In genomic region chr11:98049672-98050519, GRCm38 (mm10) we compare ENCODE assay signal across 16 mouse cellular contexts. TPM values are rescaled to one million over a fixed set of nuclear protein-coding genes. Genes with fewer than 3 reads are reported as not detected.
A peak's percentile ranks its signal among the peaks of the same experiment; 100 is the strongest.
DNase-seq lines count a peak whose midpoint lies in the region; ATAC-seq and TF ChIP-seq lines count a peak whose summit lies in the region.
"Had no signal": no experiment of that assay in that cellular context is flagged by ENCODE, and none has a peak within 500 bp of the region (broad histone marks: within the 10 kb centered on the region; RNA-seq: fewer than 3 reads in every experiment).

No protein-coding gene starts in this region.

- H3K4me3 ChIP-seq in myocyte = peak overlapping the region; percentile 79
- H3K4me3 ChIP-seq in hindbrain, embryonic 10.5 days = no peak overlapping the region
- H3K4me3 ChIP-seq: erythroblast, embryonic 14.5 days; intestine, embryonic 15.5 days had no signal

- 75% methylated on average over 14 of the region's 14 CpGs for WGBS in hindbrain, embryonic 10.5 days

- H3K79me2 ChIP-seq in myocyte (ENCODE audit: control insufficient read depth, insufficient read depth) = peaks cover 53% of the 10 kb centered on the region

- H3K27ac ChIP-seq in hindbrain, embryonic 10.5 days = no peak overlapping the region
- H3K27ac ChIP-seq: intestine, embryonic 15.5 days; stomach, postnatal 0 days had no signal

- peaks cover 44% of the 10 kb centered on the region for H3K4me1 ChIP-seq in hindbrain, embryonic 10.5 days (replicated peaks)

- peak overlapping the region; percentile 81 for H3K4me2 ChIP-seq in myocyte (ENCODE audit: low read depth)
- H3K4me2 ChIP-seq: intestine, embryonic 15.5 days; lung, embryonic 14.5 days had no signal

- H3K36me3 ChIP-seq in myocyte (ENCODE audit: control insufficient read depth, insufficient read depth) = no peaks in the 10 kb centered on the region
- no peaks in the 10 kb centered on the region for H3K36me3 ChIP-seq in hindbrain, embryonic 10.5 days
- H3K36me3 ChIP-seq: intestine, embryonic 15.5 days had no signal

- no peak for TF ChIP-seq POLR2A in myocyte (IDR thresholded peaks at IDR 0.05; ENCODE audit: insufficient read length, low read depth)

- ATAC-seq in frontal cortex, adult (ENCODE audit: low TSS enrichment) = peak; percentile 32; the same call in 1 of the 2 replicates
- ATAC-seq: intestine, embryonic 15.5 days had no signal

- H3ac ChIP-seq in myocyte (ENCODE audit: control insufficient read depth, insufficient read length) = no peak overlapping the region

- H3K27me3 ChIP-seq in myocyte (ENCODE audit: control insufficient read depth, insufficient read depth, insufficient read length) = no peaks in the 10 kb centered on the region
- H3K27me3 ChIP-seq in hindbrain, embryonic 10.5 days (ENCODE audit: insufficient read depth, poor library complexity, severe bottlenecking) = peaks cover 74% of the 10 kb centered on the region

- no peaks in the 10 kb centered on the region for H3K9me3 ChIP-seq in hindbrain, embryonic 10.5 days
- H3K9me3 ChIP-seq: intestine, embryonic 15.5 days had no signal

- DNase-seq in frontal cortex, adult 2 months (ENCODE audit: extremely low spot score in 1 of 2, low spot score in 1 of 2) = no peak
- DNase-seq in 3134 (ENCODE audit: extremely low read depth, insufficient read length, low spot score) = peak; percentile 56
- DNase-seq in T-cell, adult 2 months (ENCODE audit: low spot score) = peak; percentile 56
- no peak for DNase-seq in hindbrain, embryonic 10.5 days (ENCODE audit: low spot score)
- DNase-seq in urinary bladder, adult 2 months (ENCODE audit: low spot score) = no peak
- no peak for DNase-seq in layer of hippocampus, adult 9-11 months
- DNase-seq: adrenal gland, postnatal 14 days; heart, adult 18-20 months; kidney, postnatal 10 days; lung, embryonic 14.5 days; midbrain, embryonic 14.5 days had no signal

TF ChIP-seq in myocyte, 11 proteins besides CTCF, POLR2A, EP300 and RAD21:
- no peak for TF ChIP-seq MAX (IDR thresholded peaks at IDR 0.05; ENCODE audit: low read depth)
- TF ChIP-seq REST (IDR thresholded peaks at IDR 0.05; ENCODE audit: insufficient read depth, insufficient read length) = no peak
- TF ChIP-seq POLR2AphosphoS2 (IDR thresholded peaks at IDR 0.05; ENCODE audit: insufficient read length, low read depth) = no peak
- TF ChIP-seq MYOD1 (IDR thresholded peaks at IDR 0.05; ENCODE audit: control insufficient read depth in 1 of 3, insufficient read length in 2 of 3, low read depth in 2 of 3) = peak in 2 of 3 experiments; percentile 41 to 85
- TF ChIP-seq TCF3 (IDR thresholded peaks at IDR 0.05; ENCODE audit: insufficient read length, low read depth) = no peak
- peak; percentile 52; the same call in 1 of the 2 replicates for TF ChIP-seq CEBPB (IDR thresholded peaks at IDR 0.05; ENCODE audit: insufficient read depth, poor library complexity, severe bottlenecking)
- no peak for TF ChIP-seq SRF (IDR thresholded peaks at IDR 0.05; ENCODE audit: control insufficient read depth, insufficient read length, low read depth)
- TF ChIP-seq USF1 (IDR thresholded peaks at IDR 0.05; ENCODE audit: low read depth) = no peak
- TF ChIP-seq E2F4 (IDR thresholded peaks at IDR 0.05; ENCODE audit: insufficient read depth) = no peak
- peak in 1 of 3 experiments; percentile 72 for TF ChIP-seq MYOG (IDR thresholded peaks at IDR 0.05; ENCODE audit: control insufficient read depth in 1 of 3, insufficient read depth in 1 of 3, insufficient read length in 2 of 3, low read depth in 2 of 3)
- TF ChIP-seq TCF12 (IDR thresholded peaks at IDR 0.05; ENCODE audit: insufficient read depth, poor library complexity, severe bottlenecking) = peak; percentile 33

RNA-seq across cellular contexts. Expression of gene Stac2, which starts 3.4 kb away (rescaled TPM):
- polyA plus RNA-seq in frontal cortex, adult 2 months (2012; rRNA removed) = 47.8 and 64.4 TPM in 2 replicates
- 41.7 TPM for polyA plus RNA-seq in myocyte (2012; fragmentation: generic; extraction: Trizol)
- polyA plus RNA-seq in hindbrain, embryonic 10.5 days (2016; fragmentation: Nextera tagmentation; extraction: Ambion mirVana) = 1.1 and 1.5 TPM in 2 replicates
- 0.14 and 0.41 TPM in 2 replicates for polyA plus RNA-seq in urinary bladder, adult 2 months (2012; rRNA removed)
- polyA plus RNA-seq: erythroblast, embryonic 14.5 days had no signal

RNA-seq across cellular contexts. Expression of gene Rpl19, which starts 23.4 kb away (rescaled TPM):
- 918 and 950 TPM in 2 replicates for polyA plus RNA-seq in frontal cortex, adult 2 months (2012; rRNA removed)
- 2,972 TPM for polyA plus RNA-seq in myocyte (2012; fragmentation: generic; extraction: Trizol)
- polyA plus RNA-seq in hindbrain, embryonic 10.5 days (2016; fragmentation: Nextera tagmentation; extraction: Ambion mirVana) = 1,011 and 1,145 TPM in 2 replicates
- 1,600 and 1,809 TPM in 2 replicates for polyA plus RNA-seq in urinary bladder, adult 2 months (2012; rRNA removed)

RNA-seq across cellular contexts. Expression of gene Cacnb1, which starts 27.1 kb away (rescaled TPM):
- 99.8 and 103 TPM in 2 replicates for polyA plus RNA-seq in frontal cortex, adult 2 months (2012; rRNA removed)
- 163 TPM for polyA plus RNA-seq in myocyte (2012; fragmentation: generic; extraction: Trizol)
- polyA plus RNA-seq in hindbrain, embryonic 10.5 days (2016; fragmentation: Nextera tagmentation; extraction: Ambion mirVana) = 7.6 and 22.9 TPM in 2 replicates
- polyA plus RNA-seq in urinary bladder, adult 2 months (2012; rRNA removed) = 12.1 and 12.4 TPM in 2 replicates

RNA-seq across cellular contexts. Expression of gene Arl5c, which starts 53.9 kb away (rescaled TPM):
- 3.2 and 3.4 TPM in 2 replicates for polyA plus RNA-seq in frontal cortex, adult 2 months (2012; rRNA removed)
- 2.1 TPM for polyA plus RNA-seq in myocyte (2012; fragmentation: generic; extraction: Trizol)
- polyA plus RNA-seq in hindbrain, embryonic 10.5 days (2016; fragmentation: Nextera tagmentation; extraction: Ambion mirVana) = 13.3 and 16.2 TPM in 2 replicates
- polyA plus RNA-seq in urinary bladder, adult 2 months (2012; rRNA removed) = 3.2 and 3.9 TPM in 2 replicates
- polyA plus RNA-seq: erythroblast, embryonic 14.5 days had no signal

Comparison
In these comparisons a context has a peak if more than half of its experiments do, and no peak if none do; other contexts are left out.
1. DNase-seq: peak in 3134 (single experiment) and T-cell, adult 2 months (single experiment); none in frontal cortex, adult 2 months (0 of 2), hindbrain, embryonic 10.5 days (single experiment), urinary bladder, adult 2 months (single experiment) and layer of hippocampus, adult 9-11 months (single experiment).
2. RNA of gene Stac2, which starts 3.4 kb away (polyA plus RNA-seq): 47.8 to 64.4 TPM in frontal cortex, adult 2 months and 41.7 TPM in myocyte (single experiment); 1.1 to 1.5 TPM in hindbrain, embryonic 10.5 days and 0.14 to 0.41 TPM in urinary bladder, adult 2 months; every median in the first group is over 10 times any median in the second.